Mouse (Mus musculus) olfactory bulb, adult 2 months (tissue): ENCODE data around the gene Nek11.

ENCODE experiments used
- CTCF ChIP-seq: fragments of 200-500 bp; IDR thresholded peaks from 2 replicates; pipeline ENCODE4 v1.5.1; 2012; ENCODE audit warnings: low read depth, mild to moderate bottlenecking, low read length, moderate library complexity; ENCODE audit not compliant: insufficient read depth
- POLR2A ChIP-seq: fragments of 200-500 bp; IDR thresholded peaks from 2 replicates; pipeline ENCODE4 v1.6.1; 2012; ENCODE audit warnings: mild to moderate bottlenecking, low read depth, low read length, moderate library complexity; ENCODE audit not compliant: insufficient read depth

DNA sequence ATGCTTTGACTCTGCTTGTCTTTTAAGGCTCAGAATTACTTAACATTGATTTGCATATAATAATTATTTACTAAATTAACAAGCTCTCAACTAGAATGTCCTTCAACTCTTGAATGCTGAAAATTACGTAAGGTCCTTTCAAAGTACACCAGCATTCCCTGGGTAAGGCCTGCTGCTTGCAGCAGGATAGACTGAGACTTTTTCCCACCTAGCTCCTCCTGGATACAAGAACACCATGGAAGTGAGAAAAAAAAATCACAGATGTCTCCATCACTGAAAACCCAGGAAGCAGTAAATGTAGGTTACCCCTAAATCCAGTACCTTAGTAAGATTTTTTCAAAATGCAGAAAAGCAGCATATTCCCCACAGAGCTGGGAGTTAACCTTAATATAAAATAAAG lies 82.6 kb downstream of the Nek11 start:
- TF ChIP-seq POLR2A = no peak
- TF ChIP-seq CTCF = no peak
